Mouse (Mus musculus): ENCODE results near the gene Sdc1. TPM values are rescaled to one million over a fixed set of nuclear protein-coding genes. Genes with fewer than 3 reads are reported as not detected.

Gene Sdc1
- 10 to 100 TPM; 16.9 to 20.6 TPM for total RNA-seq (2021)

DNA sequence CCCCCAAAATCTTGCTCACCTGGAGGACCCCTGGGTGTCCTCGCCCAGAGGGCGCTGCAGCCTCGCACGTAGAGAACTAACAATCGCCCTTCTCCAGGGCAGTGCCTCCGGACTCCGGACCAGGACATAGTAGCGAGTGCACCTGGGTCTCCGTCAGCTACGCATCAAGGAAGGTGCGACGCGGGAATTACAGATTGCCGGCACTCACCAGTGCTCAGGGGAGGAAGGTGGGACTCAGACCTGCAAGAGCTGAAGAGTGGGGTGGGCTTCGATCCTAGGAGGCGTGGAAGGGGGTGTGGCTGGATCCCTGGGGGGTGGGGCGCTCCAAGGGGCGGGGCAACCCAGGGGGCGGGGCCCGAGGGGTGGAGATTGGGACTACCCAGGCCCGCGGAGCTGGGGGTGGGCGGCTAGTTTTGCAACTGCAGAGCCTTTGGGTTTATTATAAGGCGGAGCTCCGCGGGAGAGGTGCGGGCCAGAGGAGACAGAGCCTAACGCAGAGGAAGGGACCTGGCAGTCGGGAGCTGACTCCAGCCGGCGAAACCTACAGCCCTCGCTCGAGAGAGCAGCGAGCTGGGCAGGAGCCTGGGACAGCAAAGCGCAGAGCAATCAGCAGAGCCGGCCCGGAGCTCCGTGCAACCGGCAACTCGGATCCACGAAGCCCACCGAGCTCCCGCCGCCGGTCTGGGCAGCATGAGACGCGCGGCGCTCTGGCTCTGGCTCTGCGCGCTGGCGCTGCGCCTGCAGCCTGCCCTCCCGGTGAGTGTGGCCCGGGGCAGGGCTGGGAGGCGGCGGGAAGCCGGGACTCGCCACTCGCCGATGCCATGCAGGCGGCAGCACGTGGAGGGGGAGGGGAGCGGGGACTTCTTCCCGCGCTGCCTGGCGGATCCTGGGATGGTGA lies at the start of gene Sdc1:
Sdc1 (plus strand) TSS at position 378 of the 898 bp plus-strand sequence.
- intact Hi-C loops (cut with DNase I): loop anchor here (2.0 kb wide), 1 partner anchor 152 kb away; no protein-coding TSS in a partner anchor

DNA sequence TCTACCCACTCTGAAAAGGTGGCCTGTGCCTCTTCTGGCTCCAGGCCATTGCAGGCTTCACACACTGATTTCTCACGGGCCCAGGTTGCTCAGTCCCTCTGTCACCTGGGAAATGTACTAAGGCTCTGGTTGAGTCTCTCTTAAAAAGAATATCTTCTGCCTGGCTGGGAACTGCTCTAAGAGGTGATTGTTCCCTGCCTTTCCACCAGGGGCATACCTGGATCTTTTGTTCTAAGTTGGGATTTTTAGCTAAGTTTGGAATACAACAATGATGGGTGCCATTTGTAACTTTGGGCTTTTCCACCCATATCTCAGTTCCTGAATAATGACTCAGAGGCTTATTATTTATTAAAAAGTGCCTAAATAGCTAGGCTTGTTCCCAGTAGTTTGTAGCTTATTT lies 44.2 kb upstream of the Sdc1 start:
- intact Hi-C loops (cut with DNase I): loop anchor here (10.0 kb wide), 1 partner anchor 278 kb away; no protein-coding TSS in a partner anchor
- DNase-seq: no peak

More for the DNA sequence above, at the start of gene Sdc1:
- peak; percentile 87 for DNase-seq

DNA sequence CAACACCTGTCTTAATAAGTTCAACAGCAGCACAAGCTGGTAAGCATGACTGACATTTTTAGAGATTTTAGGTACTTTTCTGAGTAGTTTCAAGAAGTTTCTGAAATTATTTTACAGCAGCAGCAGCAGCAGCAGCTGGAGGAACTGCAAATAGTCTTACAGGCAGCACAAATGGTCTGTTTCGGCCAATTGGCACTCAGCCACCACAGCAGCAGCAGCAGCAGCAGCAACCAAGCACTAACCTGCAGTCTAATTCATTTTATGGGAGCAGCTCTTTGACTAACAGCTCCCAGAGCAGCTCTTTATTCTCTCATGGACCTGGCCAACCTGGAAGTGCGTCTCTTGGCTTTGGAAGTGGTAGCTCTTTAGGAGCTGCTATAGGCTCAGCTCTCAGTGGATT lies 42.4 kb upstream of the Sdc1 start:
- intact Hi-C loops (cut with DNase I): loop anchor here (10.0 kb wide), 1 partner anchor 276 kb away; no protein-coding TSS in a partner anchor
- DNase-seq: no peak

GRCm38 (mm10) chr12:8753654-8754053 lies 17.5 kb upstream of the Sdc1 start:
- no peak for DNase-seq

DNA sequence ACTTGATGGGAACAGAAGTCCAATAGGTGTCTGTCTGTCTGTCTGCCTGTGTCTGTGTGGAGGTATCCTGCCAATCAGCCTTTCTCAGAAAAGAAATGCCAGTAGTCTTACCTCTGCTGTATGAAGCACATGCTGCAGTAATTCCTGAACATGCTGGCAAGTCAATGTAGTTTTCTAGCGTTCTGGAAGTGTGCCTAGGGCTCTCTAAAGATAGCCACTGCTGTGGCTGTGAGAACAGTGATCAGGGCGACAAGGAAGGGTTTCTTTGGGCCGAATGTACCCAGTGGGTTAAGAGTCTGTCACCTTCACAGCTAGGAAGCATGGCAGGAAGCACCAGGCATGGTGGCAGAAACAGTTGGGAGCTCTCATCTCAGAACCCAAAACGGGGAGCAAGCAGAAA lies 17.0 kb upstream of the Sdc1 start:
- intact Hi-C loops (cut with DNase I): loop anchor here (10.0 kb wide), 1 partner anchor 241 kb away; no protein-coding TSS in a partner anchor
- DNase-seq: no peak

More at GRCm38 (mm10) chr12:8753654-8754053, 17.5 kb upstream of the Sdc1 start:
- intact Hi-C loops (cut with DNase I): loop anchor here (10.0 kb wide), 1 partner anchor 241 kb away; no protein-coding TSS in a partner anchor

GRCm38 (mm10) chr12:8758029-8758428 lies 13.1 kb upstream of the Sdc1 start:
- no peak for DNase-seq
- intact Hi-C loops (cut with DNase I): loop anchor here (10.0 kb wide), 1 partner anchor 237 kb away; no protein-coding TSS in a partner anchor

DNA sequence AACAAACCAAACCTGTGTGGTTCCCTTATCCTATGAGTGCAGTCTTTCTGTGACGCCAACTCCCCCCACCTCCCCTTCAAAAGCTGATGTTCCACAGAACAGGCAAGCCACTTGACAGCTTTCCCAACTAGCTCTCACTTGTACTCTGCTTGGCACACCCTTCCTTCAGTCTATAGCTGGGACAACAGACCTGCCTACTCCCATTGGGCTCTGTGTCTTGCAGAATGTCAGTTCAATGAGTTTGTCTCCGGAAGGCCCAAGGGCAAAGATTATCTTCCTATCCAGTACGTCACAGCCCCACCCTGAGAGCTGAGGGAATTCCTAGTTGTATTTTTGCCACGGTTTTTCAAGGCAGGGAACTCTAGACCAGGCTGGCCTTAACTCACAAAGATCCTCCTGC lies 12.0 kb upstream of the Sdc1 start:
- intact Hi-C loops (cut with DNase I): loop anchor here (10.0 kb wide), 1 partner anchor 236 kb away; no protein-coding TSS in a partner anchor
- DNase-seq: no peak

DNA sequence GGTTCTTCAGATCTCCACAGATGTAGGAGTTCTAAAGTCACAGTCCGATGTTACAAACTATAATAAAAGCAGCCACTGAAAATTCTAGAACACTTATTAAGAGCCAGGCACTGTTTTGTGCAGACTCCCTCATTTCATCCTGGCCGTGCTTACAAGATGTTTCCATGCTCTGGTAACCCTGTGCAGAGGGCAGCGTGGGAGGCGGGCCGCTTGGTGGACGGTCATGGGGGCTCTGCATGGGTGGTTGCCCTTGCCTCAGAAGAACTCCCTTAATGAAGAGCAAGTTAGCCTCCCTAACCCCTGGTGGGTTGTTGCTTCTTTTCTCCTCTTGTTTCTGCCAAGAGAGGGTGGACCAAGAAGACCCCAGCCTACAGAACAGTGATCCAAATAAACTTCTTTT lies 11.3 kb upstream of the Sdc1 start:
- no peak for DNase-seq
- intact Hi-C loops (cut with DNase I): loop anchor here (10.0 kb wide), 1 partner anchor 235 kb away; no protein-coding TSS in a partner anchor

DNA sequence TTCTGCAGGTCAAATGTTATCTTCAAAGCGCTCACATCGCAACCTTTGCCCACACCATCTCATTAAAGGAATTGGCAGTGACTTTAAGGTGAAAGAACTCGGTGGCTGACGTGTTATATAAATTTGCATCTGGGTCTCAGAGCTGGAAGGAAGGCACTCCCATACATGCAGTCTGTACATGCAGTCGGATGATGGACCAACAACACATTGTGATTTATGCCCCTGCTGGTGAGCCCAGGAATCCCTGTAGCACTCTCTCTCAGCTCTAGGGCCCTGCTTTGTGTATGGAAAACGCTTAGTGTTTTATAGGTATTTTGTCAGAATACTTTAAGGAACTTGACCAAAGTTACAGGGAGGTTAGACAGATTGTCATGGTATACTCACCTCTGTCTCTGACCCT lies 10.6 kb upstream of the Sdc1 start:
- no peak for DNase-seq

DNA sequence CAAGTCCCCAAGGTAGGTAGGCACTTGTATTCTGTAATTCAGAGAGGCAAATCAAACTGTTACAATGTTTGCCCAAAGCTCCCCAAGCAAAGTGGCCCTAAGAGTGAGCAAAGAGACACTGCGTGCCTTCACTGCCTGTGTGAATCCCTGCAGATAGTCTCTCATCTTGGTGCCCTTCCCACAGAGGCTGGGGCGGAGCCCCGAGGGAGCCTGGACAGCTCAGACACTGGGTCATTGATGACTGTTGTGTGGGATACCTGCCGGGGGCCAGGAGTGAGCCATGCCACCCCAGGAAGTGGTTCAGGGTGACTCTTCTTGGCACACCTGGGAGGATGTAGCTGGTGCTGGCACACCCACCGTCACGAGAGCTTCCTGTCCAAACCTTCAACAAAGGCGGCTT lies 10.1 kb upstream of the Sdc1 start:
- DNase-seq: no peak
- intact Hi-C loops (cut with DNase I): no loop called here

More for the DNA sequence above, 10.6 kb upstream of the Sdc1 start:
- intact Hi-C loops (cut with DNase I): no loop called here

GRCm38 (mm10) chr12:8762667-8763066 lies 8.5 kb upstream of the Sdc1 start:
- DNase-seq: no peak
- intact Hi-C loops (cut with DNase I): no loop called here

DNA sequence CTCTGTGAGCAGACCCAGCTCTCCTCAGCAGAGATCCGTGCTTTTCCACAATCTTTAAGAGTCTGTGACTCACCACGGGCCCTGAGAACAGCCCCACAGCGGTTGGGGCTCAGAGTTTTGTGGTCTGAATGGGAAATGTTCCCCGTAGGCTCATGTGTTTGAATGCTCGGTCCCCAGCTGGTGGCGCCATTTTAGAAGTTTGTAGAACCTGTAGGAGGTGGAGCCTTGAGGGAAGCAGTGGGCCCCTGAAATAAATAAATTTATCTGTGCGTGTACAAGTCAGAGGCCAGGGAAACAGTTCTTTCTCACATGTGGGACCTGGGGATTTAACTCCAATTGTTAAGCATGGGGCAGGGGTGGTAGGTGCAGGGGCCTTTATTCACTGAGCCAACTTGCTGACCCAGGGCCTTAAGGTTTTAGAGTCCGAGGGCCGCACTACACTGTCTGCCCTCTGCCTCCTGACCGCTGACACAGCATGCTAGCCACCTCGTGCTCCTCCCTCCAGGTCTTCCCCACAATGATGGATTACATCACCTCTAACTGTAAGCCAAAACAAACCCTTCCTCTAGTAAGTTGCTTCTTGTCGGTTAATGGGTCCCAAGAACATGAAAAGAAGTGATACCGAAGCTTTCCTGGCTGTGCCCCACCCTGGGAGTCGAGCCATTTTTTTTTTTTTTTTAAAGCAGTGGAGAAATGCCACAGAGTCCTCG lies 6.7 kb upstream of the Sdc1 start:
- intact Hi-C loops (cut with DNase I): no loop called here
- DNase-seq: no peak

GRCm38 (mm10) chr12:8771844-8772380 lies 789 bp downstream of the Sdc1 start:
- peak; percentile 20 for DNase-seq
- intact Hi-C loops (cut with DNase I): loop anchor here (2.0 kb wide), 1 partner anchor 151 kb away; no protein-coding TSS in a partner anchor

DNA sequence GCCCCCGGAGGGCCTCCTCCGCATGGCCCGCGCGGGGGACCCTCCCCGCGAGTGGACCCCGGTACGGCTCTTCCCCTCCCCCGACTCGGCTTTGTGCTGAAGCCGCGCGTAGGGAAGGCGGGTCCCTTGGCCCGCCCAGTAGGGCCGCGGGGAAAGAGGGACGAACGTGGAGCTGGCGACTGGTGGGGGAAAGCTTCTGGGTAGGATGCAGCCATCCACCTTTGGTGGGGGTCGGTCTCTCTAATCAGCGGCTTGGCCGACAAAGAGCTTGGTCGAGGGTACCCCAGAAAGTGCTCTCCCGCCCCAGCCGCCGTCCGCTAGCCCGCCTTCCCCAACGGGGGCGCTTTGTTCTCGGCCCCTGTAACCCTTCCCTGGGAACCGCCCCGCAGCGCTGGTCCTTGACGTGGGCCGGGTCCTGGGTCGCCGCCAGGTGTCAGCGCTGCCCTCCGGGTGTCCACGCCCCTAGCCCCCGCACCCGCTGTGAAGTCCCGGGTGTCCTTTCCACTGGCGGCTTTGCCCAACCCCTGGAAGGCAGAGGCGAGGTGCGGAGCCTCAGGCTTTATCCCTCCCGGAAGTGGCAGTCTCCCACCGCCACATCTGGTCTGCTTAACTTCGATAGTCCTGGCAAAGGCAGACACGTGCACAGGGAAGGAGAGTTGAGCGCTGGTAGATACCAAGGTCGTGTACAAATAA lies 1.5 kb downstream of the Sdc1 start:
- DNase-seq: peak; percentile 50
- intact Hi-C loops (cut with DNase I): no loop called here

DNA sequence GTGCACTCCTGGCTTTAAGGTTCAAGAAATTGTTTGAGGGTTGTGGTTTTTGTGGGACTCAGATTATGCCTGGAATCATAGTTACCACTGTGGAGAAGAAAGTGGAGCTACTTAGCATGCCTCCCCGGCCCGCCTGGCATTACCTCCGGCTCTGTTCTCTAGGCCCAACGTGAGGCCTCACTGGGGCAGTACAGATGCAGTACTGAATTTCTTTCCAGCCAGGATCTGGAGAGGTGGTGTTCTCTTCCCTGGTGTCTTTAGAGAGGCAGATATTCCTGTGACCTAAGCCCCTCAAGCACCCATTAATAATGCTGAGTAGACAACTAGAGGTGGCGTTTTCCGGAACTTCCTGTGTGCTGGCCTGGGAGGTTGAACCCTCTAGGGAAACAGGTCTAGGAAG lies 2.2 kb downstream of the Sdc1 start:
- no peak for DNase-seq
- intact Hi-C loops (cut with DNase I): no loop called here

GRCm38 (mm10) chr12:8774183-8774582 lies 3.1 kb downstream of the Sdc1 start:
- DNase-seq: no peak
- intact Hi-C loops (cut with DNase I): no loop called here

GRCm38 (mm10) chr12:8776206-8776605 lies 5.1 kb downstream of the Sdc1 start:
- intact Hi-C loops (cut with DNase I): no loop called here
- no peak for DNase-seq

GRCm38 (mm10) chr12:8776741-8777140 lies 5.6 kb downstream of the Sdc1 start:
- intact Hi-C loops (cut with DNase I): no loop called here

GRCm38 (mm10) chr12:8778106-8778505 lies 7.0 kb downstream of the Sdc1 start:
- no peak for DNase-seq
- intact Hi-C loops (cut with DNase I): no loop called here

More at GRCm38 (mm10) chr12:8776741-8777140, 5.6 kb downstream of the Sdc1 start:
- DNase-seq: no peak

DNA sequence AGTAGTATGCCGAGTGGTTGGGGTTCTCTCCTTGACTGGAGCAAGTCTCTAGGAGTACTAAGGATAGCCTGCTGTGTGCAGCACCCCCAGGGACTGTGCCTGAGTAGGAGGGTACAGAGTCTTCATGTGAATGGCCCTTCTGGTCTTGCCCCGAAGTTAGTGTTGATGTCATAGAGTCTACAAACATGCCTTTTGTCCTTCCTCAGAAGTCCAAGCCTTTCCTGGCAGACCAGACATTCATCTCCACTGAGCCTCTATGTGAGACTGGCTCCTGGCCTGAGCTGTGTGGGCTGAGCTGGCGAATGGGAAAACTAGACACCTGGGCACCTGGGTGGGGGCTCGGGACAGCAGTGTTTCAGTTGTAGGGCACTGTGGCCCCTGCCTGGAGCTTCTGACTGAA lies 8.7 kb downstream of the Sdc1 start:
- no peak for DNase-seq
- intact Hi-C loops (cut with DNase I): no loop called here
